Mouse (Mus musculus) mesoderm, embryonic 11.5 days (tissue): ENCODE measurements around the gene Gm12184.
A peak's percentile ranks its signal among the peaks of the same experiment; 100 is the strongest.
"Not testable (repeated sequence)": the region's sequence is repeated elsewhere in the genome, so short reads cannot be mapped to it uniquely, and the experiment has no call there.

ENCODE experiments used
- DNase-seq: peaks from one replicate; pipeline ENCODE4 v3.0.0-alpha.2; 2012; ENCODE audit warnings: low read depth, low spot score

Gm12184 gene

GRCm38 (mm10) chr11:48846881-48847280 is 20.4 kb upstream of the Gm12184 start:
- no peak for DNase-seq

- DNase-seq, result not testable (repeated sequence)
Measured at GRCm38 (mm10) chr11:48846362-48846761, 19.9 kb upstream of the Gm12184 start.

GRCm38 (mm10) chr11:48845244-48845815 is 18.9 kb upstream of the Gm12184 start:
- no peak for DNase-seq

GRCm38 (mm10) chr11:48844309-48844708 is 17.9 kb upstream of the Gm12184 start:
- no peak for DNase-seq

GRCm38 (mm10) chr11:48843202-48843601 is 16.7 kb upstream of the Gm12184 start:
- DNase-seq, result no peak

GRCm38 (mm10) chr11:48842378-48842792 is 15.9 kb upstream of the Gm12184 start:
- no peak for DNase-seq

- no peak for DNase-seq
Measured at GRCm38 (mm10) chr11:48841213-48841612, 14.8 kb upstream of the Gm12184 start.

GRCm38 (mm10) chr11:48840805-48841204 is 14.3 kb upstream of the Gm12184 start:
- DNase-seq, result no peak

GRCm38 (mm10) chr11:48838879-48839680 is 12.6 kb upstream of the Gm12184 start:
- DNase-seq, result no peak

- no peak for DNase-seq
Measured at GRCm38 (mm10) chr11:48838181-48838797, 11.8 kb upstream of the Gm12184 start.

- DNase-seq, result no peak
Measured at GRCm38 (mm10) chr11:48837310-48838180, 11.1 kb upstream of the Gm12184 start.

- no peak for DNase-seq
Measured at GRCm38 (mm10) chr11:48836990-48837309, 10.5 kb upstream of the Gm12184 start.

- no peak for DNase-seq
Measured at GRCm38 (mm10) chr11:48835923-48836322, 9.5 kb upstream of the Gm12184 start.

- DNase-seq, result peak; percentile 89
Measured at GRCm38 (mm10) chr11:48833731-48834639, 7.5 kb upstream of the Gm12184 start.

GRCm38 (mm10) chr11:48833078-48833730 is 6.7 kb upstream of the Gm12184 start:
- no peak for DNase-seq

- no peak for DNase-seq
Measured at GRCm38 (mm10) chr11:48831273-48831672, 4.8 kb upstream of the Gm12184 start.

- DNase-seq, result no peak
Measured at GRCm38 (mm10) chr11:48830279-48830678, 3.8 kb upstream of the Gm12184 start.

GRCm38 (mm10) chr11:48827926-48828325 is 1.5 kb upstream of the Gm12184 start:
- no peak for DNase-seq

GRCm38 (mm10) chr11:48826752-48827096 is 269 bp upstream of the Gm12184 start:
- DNase-seq, result no peak

- DNase-seq, result no peak
Measured at GRCm38 (mm10) chr11:48824311-48824830, 2.1 kb downstream of the Gm12184 start.
